Mouse (Mus musculus): ENCODE data around the gene Tfap2d. TPM values are rescaled to one million over a fixed set of nuclear protein-coding genes. Genes with fewer than 3 reads are reported as not detected.

The Tfap2d gene
- not detected in 2 replicates for polyA plus RNA-seq (2011; ENCODE audit: insufficient read depth, insufficient read length, low replicate concordance, missing spikeins)

GRCm38 (mm10) chr1:19102631-19103030 is at the start of gene Tfap2d:
Gene Tfap2d (plus strand): TSS chr1:19103022.
- H3K4me3 ChIP-seq (replicated peaks; ENCODE audit: control insufficient read depth, low read depth, low read length): no peak within 1 kb of the TSS
- WGBS: 9% methylated on average over 6 of the region's 6 CpGs
- H3K4me1 ChIP-seq (ENCODE audit: control insufficient read depth, insufficient read depth, low read length): no peaks in the 10 kb centered on the region
- no peak within 1 kb of the TSS for H3K27ac ChIP-seq (ENCODE audit: control insufficient read depth, insufficient read depth, low read depth, low read length, poor library complexity)
- TF ChIP-seq POLR2A (IDR thresholded peaks at IDR 0.05; ENCODE audit: borderline replicate concordance, control insufficient read depth, low read depth, low read length) (no peak), CTCF (IDR thresholded peaks at IDR 0.05; ENCODE audit: control insufficient read depth, insufficient read depth, low read length) (no peak)

- TF ChIP-seq CTCF (IDR thresholded peaks at IDR 0.05; ENCODE audit: control insufficient read depth, insufficient read depth, low read length) (no peak), POLR2A (IDR thresholded peaks at IDR 0.05; ENCODE audit: borderline replicate concordance, control insufficient read depth, low read depth, low read length) (no peak)
- WGBS: 21% methylated on average over 3 of the region's 3 CpGs
- Histone ChIP-seq H3K27ac (ENCODE audit: control insufficient read depth, insufficient read depth, low read depth, low read length, poor library complexity) (no peak overlapping the region), H3K4me3 (replicated peaks; ENCODE audit: control insufficient read depth, low read depth, low read length) (no peak overlapping the region), H3K4me1 (ENCODE audit: control insufficient read depth, insufficient read depth, low read length) (no peaks in the 10 kb centered on the region)
Measured at GRCm38 (mm10) chr1:19056300-19056699, 46.5 kb upstream of the Tfap2d start.

- no peaks in the 10 kb centered on the region for H3K4me1 ChIP-seq (ENCODE audit: control insufficient read depth, insufficient read depth, low read length)
Measured at GRCm38 (mm10) chr1:19056861-19057260, 46.0 kb upstream of the Tfap2d start.

GRCm38 (mm10) chr1:19088078-19088477 is 14.7 kb upstream of the Tfap2d start:
- no peak overlapping the region for H3K4me3 ChIP-seq (replicated peaks; ENCODE audit: control insufficient read depth, low read depth, low read length)
- H3K4me1 ChIP-seq (ENCODE audit: control insufficient read depth, insufficient read depth, low read length): no peaks in the 10 kb centered on the region
- 10% methylated on average over 8 of the region's 8 CpGs for WGBS
- no peak overlapping the region for H3K27ac ChIP-seq (ENCODE audit: control insufficient read depth, insufficient read depth, low read depth, low read length, poor library complexity)
- TF ChIP-seq POLR2A (IDR thresholded peaks at IDR 0.05; ENCODE audit: borderline replicate concordance, control insufficient read depth, low read depth, low read length) (no peak), CTCF (IDR thresholded peaks at IDR 0.05; ENCODE audit: control insufficient read depth, insufficient read depth, low read length) (no peak)

More at GRCm38 (mm10) chr1:19056861-19057260, 46.0 kb upstream of the Tfap2d start:
- Histone ChIP-seq H3K27ac (ENCODE audit: control insufficient read depth, insufficient read depth, low read depth, low read length, poor library complexity) (no peak overlapping the region), H3K4me3 (replicated peaks; ENCODE audit: control insufficient read depth, low read depth, low read length) (no peak overlapping the region)
- TF ChIP-seq CTCF (IDR thresholded peaks at IDR 0.05; ENCODE audit: control insufficient read depth, insufficient read depth, low read length): no peak
- no peak for TF ChIP-seq POLR2A (IDR thresholded peaks at IDR 0.05; ENCODE audit: borderline replicate concordance, control insufficient read depth, low read depth, low read length)
- 71% methylated on average over 6 of the region's 6 CpGs for WGBS

GRCm38 (mm10) chr1:19096921-19097320 is 5.9 kb upstream of the Tfap2d start:
- TF ChIP-seq CTCF (IDR thresholded peaks at IDR 0.05; ENCODE audit: control insufficient read depth, insufficient read depth, low read length) (no peak), POLR2A (IDR thresholded peaks at IDR 0.05; ENCODE audit: borderline replicate concordance, control insufficient read depth, low read depth, low read length) (no peak)
- H3K4me1 ChIP-seq (ENCODE audit: control insufficient read depth, insufficient read depth, low read length): no peaks in the 10 kb centered on the region
- WGBS: 6% methylated on average over 18 of the region's 18 CpGs
- no peak overlapping the region for H3K27ac ChIP-seq (ENCODE audit: control insufficient read depth, insufficient read depth, low read depth, low read length, poor library complexity)
- H3K4me3 ChIP-seq (replicated peaks; ENCODE audit: control insufficient read depth, low read depth, low read length): no peak overlapping the region

GRCm38 (mm10) chr1:19103316-19103715 is 494 bp downstream of the Tfap2d start:
- WGBS: 3% methylated on average over 21 of the region's 21 CpGs
- Histone ChIP-seq H3K27ac (ENCODE audit: control insufficient read depth, insufficient read depth, low read depth, low read length, poor library complexity) (no peak overlapping the region), H3K4me3 (replicated peaks; ENCODE audit: control insufficient read depth, low read depth, low read length) (no peak overlapping the region), H3K4me1 (ENCODE audit: control insufficient read depth, insufficient read depth, low read length) (no peaks in the 10 kb centered on the region)
- no peak for TF ChIP-seq POLR2A (IDR thresholded peaks at IDR 0.05; ENCODE audit: borderline replicate concordance, control insufficient read depth, low read depth, low read length)
- no peak for TF ChIP-seq CTCF (IDR thresholded peaks at IDR 0.05; ENCODE audit: control insufficient read depth, insufficient read depth, low read length)

- no peak for TF ChIP-seq POLR2A (IDR thresholded peaks at IDR 0.05; ENCODE audit: borderline replicate concordance, control insufficient read depth, low read depth, low read length)
- no peak for TF ChIP-seq CTCF (IDR thresholded peaks at IDR 0.05; ENCODE audit: control insufficient read depth, insufficient read depth, low read length)
- H3K27ac ChIP-seq (ENCODE audit: control insufficient read depth, insufficient read depth, low read depth, low read length, poor library complexity): no peak overlapping the region
- H3K4me1 ChIP-seq (ENCODE audit: control insufficient read depth, insufficient read depth, low read length): no peaks in the 10 kb centered on the region
- WGBS: 5% methylated on average over 10 of the region's 10 CpGs
- H3K4me3 ChIP-seq (replicated peaks; ENCODE audit: control insufficient read depth, low read depth, low read length): no peak overlapping the region
Measured at GRCm38 (mm10) chr1:19103776-19104142, 937 bp downstream of the Tfap2d start.

GRCm38 (mm10) chr1:19104143-19104857 is 1.5 kb downstream of the Tfap2d start:
- 3% methylated on average over 40 of the region's 40 CpGs for WGBS
- no peak overlapping the region for H3K4me3 ChIP-seq (replicated peaks; ENCODE audit: control insufficient read depth, low read depth, low read length)
- no peak for TF ChIP-seq CTCF (IDR thresholded peaks at IDR 0.05; ENCODE audit: control insufficient read depth, insufficient read depth, low read length)
- no peak for TF ChIP-seq POLR2A (IDR thresholded peaks at IDR 0.05; ENCODE audit: borderline replicate concordance, control insufficient read depth, low read depth, low read length)
- H3K27ac ChIP-seq (ENCODE audit: control insufficient read depth, insufficient read depth, low read depth, low read length, poor library complexity): no peak overlapping the region
- H3K4me1 ChIP-seq (ENCODE audit: control insufficient read depth, insufficient read depth, low read length): no peaks in the 10 kb centered on the region
